Mouse (Mus musculus): ENCODE measurements at regions not wholly inside any gene's neighbourhood (a gene's known extent, or its start where the extent isn't known, plus 50 kb on each side); places are given as distances from the start of the nearest gene placed in this dataset.

- no peak for TF ChIP-seq CTCF (IDR thresholded peaks at IDR 0.05; ENCODE audit: low read depth, low read length)
- TF ChIP-seq GATA1 (IDR thresholded peaks at IDR 0.05; ENCODE audit: borderline replicate concordance, low read length): no peak
- TF ChIP-seq TAL1 (conservative IDR thresholded peaks at IDR 0.05; ENCODE audit: low read depth, low read length): no peak
- no peak for TF ChIP-seq POLR2AphosphoS5 (IDR thresholded peaks at IDR 0.05; ENCODE audit: insufficient replicate concordance, low read depth, low read length)
- no peak for TF ChIP-seq GATA2 (IDR thresholded peaks at IDR 0.05; ENCODE audit: borderline replicate concordance, low read depth, low read length)
Observed at GRCm38 (mm10) chr1:183692756-183693155, 274.7 kb downstream of the Hhipl2 start.
